Mouse (Mus musculus) cerebellum, adult 2 months (tissue): ENCODE measurements around the gene Man1c1.

Experiments used
- CTCF ChIP-seq: fragments of 200-500 bp; IDR thresholded peaks from 2 replicates; pipeline ENCODE4 v1.5.1; 2011; ENCODE audit warnings: low read depth, mild to moderate bottlenecking, control low read depth, low read length, moderate library complexity, borderline replicate concordance; ENCODE audit not compliant: insufficient read depth
- POLR2A ChIP-seq: fragments of 200-500 bp; IDR thresholded peaks from 2 replicates; pipeline ENCODE4 v1.6.1; 2011; ENCODE audit warnings: low read length, control low read depth, borderline replicate concordance; ENCODE audit not compliant: insufficient read depth

GRCm38 (mm10) chr4:134636406-134636805 is 67.7 kb downstream of the Man1c1 start:
- TF ChIP-seq CTCF (no peak), POLR2A (no peak)
